In genomic region chr17:25114908-25115645, GRCm38 (mm10) we compare ENCODE assay signal across 7 mouse cellular contexts. TPM values are rescaled to one million over a fixed set of nuclear protein-coding genes. Genes with fewer than 3 reads are reported as not detected.
DNase-seq lines count a peak whose midpoint lies in the region; ATAC-seq lines count a peak whose summit lies in the region.

No protein-coding gene starts in this region.

- H3K27me3 ChIP-seq in heart, embryonic 15.5 days, result no peaks in the 10 kb centered on the region
- no peaks in the 10 kb centered on the region for H3K27me3 ChIP-seq in liver, embryonic 11.5 days (replicated peaks; ENCODE audit: control insufficient read depth, insufficient read depth, low read length)

- WGBS in heart, embryonic 15.5 days, result 10% methylated on average over 23 of the region's 23 CpGs
- 8% methylated on average over 23 of the region's 23 CpGs for WGBS in liver, embryonic 11.5 days

- H3K9me3 ChIP-seq in heart, embryonic 15.5 days (replicated peaks), result no peaks in the 10 kb centered on the region
- H3K9me3 ChIP-seq in liver, embryonic 11.5 days (ENCODE audit: control insufficient read depth, low read length), result no peaks in the 10 kb centered on the region

- peak overlapping the region; percentile 76 for H3K9ac ChIP-seq in heart, embryonic 15.5 days
- peak overlapping the region; percentile 83 for H3K9ac ChIP-seq in liver, embryonic 11.5 days (ENCODE audit: low read depth, low read length)

- peak; percentile 53 for DNase-seq in right cerebral cortex, postnatal 10 days (ENCODE audit: low spot score in 2 of 2)
- no peak for DNase-seq in right cerebral cortex, postnatal 25 days
- DNase-seq in liver, embryonic 11.5 days (ENCODE audit: low spot score), result no peak
- peak; percentile 51 for DNase-seq in skeletal muscle tissue, adult 2 months (ENCODE audit: low read depth, low spot score)
- no peak for DNase-seq in urinary bladder, adult 2 months (ENCODE audit: low spot score)

- peak overlapping the region; percentile 88 for H3K27ac ChIP-seq in heart, embryonic 15.5 days
- H3K27ac ChIP-seq in liver, embryonic 11.5 days (ENCODE audit: low read depth, low read length), result peak overlapping the region; percentile 78

- peak overlapping the region; percentile 66 for H3K4me3 ChIP-seq in heart, embryonic 15.5 days
- peak overlapping the region; percentile 67 for H3K4me3 ChIP-seq in liver, embryonic 11.5 days (ENCODE audit: low read depth, low read length)

- H3K4me2 ChIP-seq in heart, embryonic 15.5 days, result peak overlapping the region; percentile 97
- peak overlapping the region; percentile 97 for H3K4me2 ChIP-seq in liver, embryonic 11.5 days

- peak; percentile 45 for ATAC-seq in common myeloid progenitor, adult 5-6 weeks (replicated peaks; ENCODE audit: low read depth, poor library complexity, severe bottlenecking)
- peak; percentile 68 for ATAC-seq in heart, embryonic 15.5 days (replicated peaks; ENCODE audit: insufficient number of reproducible peaks, insufficient read depth, low FRiP score, low read depth)
- peak; percentile 71 for ATAC-seq in liver, embryonic 11.5 days (replicated peaks; ENCODE audit: low FRiP score)

- 0 out of 2 replicates have a peak, but pooled peaks cover 9% of the 10 kb centered on the region for H3K36me3 ChIP-seq in heart, embryonic 15.5 days
- H3K36me3 ChIP-seq in liver, embryonic 11.5 days (ENCODE audit: control insufficient read depth, insufficient read depth, low read length), result peaks cover 7% of the 10 kb centered on the region; the same call in 1 of the 2 replicates

- peaks cover 30% of the 10 kb centered on the region for H3K4me1 ChIP-seq in heart, embryonic 15.5 days (replicated peaks)
- H3K4me1 ChIP-seq in liver, embryonic 11.5 days (replicated peaks; ENCODE audit: control insufficient read depth, insufficient read depth, low read length), result peaks cover 8% of the 10 kb centered on the region

RNA-seq across cellular contexts. Expression of gene Telo2, which starts 0.7 kb away (rescaled TPM):
- total RNA-seq in common myeloid progenitor, adult 5-6 weeks (2017), result 23.7 and 44.4 TPM in 2 replicates
- 22.9 and 33.6 TPM in 2 replicates for polyA plus RNA-seq in heart, embryonic 15.5 days (2015; fragmentation: Nextera tagmentation; extraction: Ambion mirVana)
- polyA plus RNA-seq in liver, embryonic 11.5 days (2014; fragmentation: Nextera tagmentation; extraction: Ambion mirVana), result 46.2 and 49.6 TPM in 2 replicates
- 16.8 and 18.5 TPM in 2 replicates for polyA plus RNA-seq in urinary bladder, adult 2 months (2012; rRNA removed)

RNA-seq across cellular contexts. Expression of gene Ptx4, which starts 5.5 kb away (rescaled TPM):
- total RNA-seq in common myeloid progenitor, adult 5-6 weeks (2017), result not detected in 2 replicates
- polyA plus RNA-seq in heart, embryonic 15.5 days (2015; fragmentation: Nextera tagmentation; extraction: Ambion mirVana), result 0.16 and 0.30 TPM in 2 replicates
- not detected in 2 replicates for polyA plus RNA-seq in liver, embryonic 11.5 days (2014; fragmentation: Nextera tagmentation; extraction: Ambion mirVana)
- polyA plus RNA-seq in urinary bladder, adult 2 months (2012; rRNA removed), result not detected in 2 replicates

RNA-seq across cellular contexts. Expression of gene Clcn7, which starts 18.1 kb away (rescaled TPM):
- 4.1 and 7.3 TPM in 2 replicates for total RNA-seq in common myeloid progenitor, adult 5-6 weeks (2017)
- polyA plus RNA-seq in heart, embryonic 15.5 days (2015; fragmentation: Nextera tagmentation; extraction: Ambion mirVana), result 14.8 and 18.3 TPM in 2 replicates
- 18.7 and 19.7 TPM in 2 replicates for polyA plus RNA-seq in liver, embryonic 11.5 days (2014; fragmentation: Nextera tagmentation; extraction: Ambion mirVana)
- 34.2 and 35.0 TPM in 2 replicates for polyA plus RNA-seq in urinary bladder, adult 2 months (2012; rRNA removed)

RNA-seq across cellular contexts. Expression of gene Tmem204, which starts 31.7 kb away (rescaled TPM):
- total RNA-seq in common myeloid progenitor, adult 5-6 weeks (2017), result not detected in 2 replicates
- 23.1 and 24.8 TPM in 2 replicates for polyA plus RNA-seq in heart, embryonic 15.5 days (2015; fragmentation: Nextera tagmentation; extraction: Ambion mirVana)
- 8.5 and 10.1 TPM in 2 replicates for polyA plus RNA-seq in liver, embryonic 11.5 days (2014; fragmentation: Nextera tagmentation; extraction: Ambion mirVana)
- polyA plus RNA-seq in urinary bladder, adult 2 months (2012; rRNA removed), result 36.2 and 42.6 TPM in 2 replicates

RNA-seq across cellular contexts. Expression of gene Ccdc154, which starts 47.2 kb away (rescaled TPM):
- total RNA-seq in common myeloid progenitor, adult 5-6 weeks (2017), result 0.09 TPM in 1 of 2 replicates, not detected in the other
- polyA plus RNA-seq in heart, embryonic 15.5 days (2015; fragmentation: Nextera tagmentation; extraction: Ambion mirVana), result 0.05 TPM in 1 of 2 replicates, not detected in the other
- polyA plus RNA-seq in liver, embryonic 11.5 days (2014; fragmentation: Nextera tagmentation; extraction: Ambion mirVana), result 0.11 and 0.14 TPM in 2 replicates
- polyA plus RNA-seq in urinary bladder, adult 2 months (2012; rRNA removed), result 0.18 and 0.19 TPM in 2 replicates

Comparison
In these comparisons a context has a peak if more than half of its experiments do, and no peak if none do; other contexts are left out.
1. DNase-seq: peak in right cerebral cortex, postnatal 10 days (2 of 2) and skeletal muscle tissue, adult 2 months (single experiment); none in right cerebral cortex, postnatal 25 days (single experiment), liver, embryonic 11.5 days (single experiment) and urinary bladder, adult 2 months (single experiment).
2. Peak in every context shown above with its lines, with median percentiles within 50 percentile points of each other: ATAC-seq.